Mouse (Mus musculus): ENCODE measurements around the gene Tulp3. TPM values are rescaled to one million over a fixed set of nuclear protein-coding genes. Genes with fewer than 3 reads are reported as not detected.

Tulp3 gene
- polyA plus RNA-seq, 1 experiment from 2014 or later: 1.5 TPM

GRCm38 (mm10) chr6:128275506-128276064, 80.1 kb downstream of the Tulp3 start:
- no peak overlapping the region for H3K9ac ChIP-seq
- H3K4me1 ChIP-seq (replicated peaks): peaks cover 5% of the 10 kb centered on the region; the same call in 1 of the 2 replicates
- WGBS (ENCODE audit: insufficient replicate concordance): 60% methylated on average over 8 of the region's 8 CpGs
- H3K9me3 ChIP-seq (replicated peaks): no peaks in the 10 kb centered on the region
- ATAC-seq (ENCODE audit: insufficient read depth): no peak
- H3K27me3 ChIP-seq: no peaks in the 10 kb centered on the region
- no peak overlapping the region for H3K4me3 ChIP-seq (replicated peaks)
- no peak overlapping the region for H3K27ac ChIP-seq (replicated peaks)
- no peaks in the 10 kb centered on the region for H3K36me3 ChIP-seq (replicated peaks)
- H3K4me2 ChIP-seq: no peak overlapping the region

GRCm38 (mm10) chr6:128273507-128273906, 82.1 kb downstream of the Tulp3 start:
- H3K36me3 ChIP-seq (replicated peaks): no peaks in the 10 kb centered on the region
- H3K27ac ChIP-seq (replicated peaks): no peak overlapping the region
- H3K4me2 ChIP-seq: no peak overlapping the region
- no peak overlapping the region for H3K4me3 ChIP-seq (replicated peaks)
- H3K4me1 ChIP-seq (replicated peaks): peaks cover 5% of the 10 kb centered on the region; the same call in 1 of the 2 replicates
- H3K27me3 ChIP-seq: no peaks in the 10 kb centered on the region
- ATAC-seq (ENCODE audit: insufficient read depth): no peak
- no peak overlapping the region for H3K9ac ChIP-seq
- H3K9me3 ChIP-seq (replicated peaks): no peaks in the 10 kb centered on the region
- WGBS (ENCODE audit: insufficient replicate concordance): 54% methylated on average over 1 of the region's 1 CpGs

- Histone ChIP-seq H3K27me3 (no peaks in the 10 kb centered on the region), H3K36me3 (replicated peaks) (no peaks in the 10 kb centered on the region), H3K9ac (no peak overlapping the region), H3K27ac (replicated peaks) (no peak overlapping the region), H3K4me2 (no peak overlapping the region), H3K4me3 (replicated peaks) (no peak overlapping the region), H3K4me1 (replicated peaks) (peaks cover 2% of the 10 kb centered on the region; the same call in 1 of the 2 replicates), H3K9me3 (replicated peaks) (no peaks in the 10 kb centered on the region)
- 81% methylated on average over 17 of the region's 17 CpGs for WGBS (ENCODE audit: insufficient replicate concordance)
- ATAC-seq (ENCODE audit: insufficient read depth): no peak
These were observed 82.9 kb downstream of the Tulp3 start for GRCm38 (mm10) chr6:128272754-128273153.

Other genes with a start within 250 kb of the Tulp3 start
- 22.9 and 23.6 TPM in 2 replicates for gene Tspan9, start 212.3 kb downstream of the Tulp3 start, polyA plus RNA-seq (2015; fragmentation: Nextera tagmentation; extraction: Ambion mirVana)
- gene Tead4, start 55.0 kb downstream of the Tulp3 start, polyA plus RNA-seq (2015; fragmentation: Nextera tagmentation; extraction: Ambion mirVana): 0.55 and 0.56 TPM in 2 replicates
- 53.4 and 54.9 TPM in 2 replicates for gene Rhno1, start 7.1 kb upstream of the Tulp3 start, polyA plus RNA-seq (2015; fragmentation: Nextera tagmentation; extraction: Ambion mirVana)
- 15.8 and 16.5 TPM in 2 replicates for gene Foxm1, start 7.1 kb upstream of the Tulp3 start, polyA plus RNA-seq (2015; fragmentation: Nextera tagmentation; extraction: Ambion mirVana)
- 0.06 TPM in 1 of 2 replicates, not detected in the other for gene Tex52, start 19.6 kb upstream of the Tulp3 start, polyA plus RNA-seq (2015; fragmentation: Nextera tagmentation; extraction: Ambion mirVana)
- gene Gm44596, start 19.7 kb upstream of the Tulp3 start, polyA plus RNA-seq (2015; fragmentation: Nextera tagmentation; extraction: Ambion mirVana): not detected in 2 replicates
- 2.1 and 2.6 TPM in 2 replicates for gene Nrip2, start 43.4 kb upstream of the Tulp3 start, polyA plus RNA-seq (2015; fragmentation: Nextera tagmentation; extraction: Ambion mirVana)
- 12.1 and 13.9 TPM in 2 replicates for gene Itfg2, start 69.1 kb upstream of the Tulp3 start, polyA plus RNA-seq (2015; fragmentation: Nextera tagmentation; extraction: Ambion mirVana)
- 188 and 192 TPM in 2 replicates for gene Fkbp4, start 82.8 kb upstream of the Tulp3 start, polyA plus RNA-seq (2015; fragmentation: Nextera tagmentation; extraction: Ambion mirVana)
- gene Pzp, start 170.9 kb upstream of the Tulp3 start, polyA plus RNA-seq (2015; fragmentation: Nextera tagmentation; extraction: Ambion mirVana): 339 and 487 TPM in 2 replicates
- 20.5 and 25.0 TPM in 2 replicates for gene A2ml1, start 225.8 kb upstream of the Tulp3 start, polyA plus RNA-seq (2015; fragmentation: Nextera tagmentation; extraction: Ambion mirVana)